Mouse (Mus musculus) erythroblast, adult 5-6 weeks (primary cell): Measurements from ENCODE around the gene Wnk4. TPM values are rescaled to one million over a fixed set of nuclear protein-coding genes. Genes with fewer than 3 reads are reported as not detected.

ENCODE experiments used
- ATAC-seq: replicated peaks from 2 replicates; pipeline ENCODE4 v1.8.0; 2016; ENCODE audit warnings: moderate number of reproducible peaks, mild to moderate bottlenecking, moderate TSS enrichment, inconsistent platforms; ENCODE audit not compliant: poor library complexity, low FRiP score, severe bottlenecking
- total RNA-seq, 2 experiments: library from RNA; stranded (forward) in 1 of 2; stranded (reverse) in 1 of 2; fragments of 150-400 nt in 1 of 2; fragments of 200-764, 138-1000 nt in 1 of 2; gene quantifications; 2 replicates each; pipeline versions ENCODE4 v1.2.3 to v1.2.4; 2015 to 2017; ENCODE audit warnings: low replicate concordance in 2 of 2

Wnk4 gene
- total RNA-seq, 2 experiments from 2014 or later = 6.0 to 17.7 TPM

DNA sequence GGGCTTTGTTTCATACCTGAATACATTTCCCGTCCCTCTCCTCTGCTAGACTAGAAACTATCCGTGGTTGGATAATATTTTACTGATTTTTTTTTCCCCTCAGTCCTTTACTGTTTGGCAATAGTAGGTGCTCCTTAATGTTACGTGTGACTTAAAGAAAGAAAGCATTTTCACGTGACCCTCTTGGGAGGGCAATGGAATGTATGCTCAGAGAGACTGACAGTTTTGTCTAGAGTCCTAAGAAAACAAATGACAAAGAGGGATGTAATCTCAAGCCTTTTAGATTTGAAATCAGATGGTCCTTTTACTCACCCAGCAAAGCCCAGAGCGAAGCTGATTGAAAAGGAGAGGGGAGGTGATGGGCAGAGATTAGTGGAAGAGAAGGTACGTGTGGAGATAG is 5.5 kb downstream of the Wnk4 start:
- ATAC-seq = no peak

DNA sequence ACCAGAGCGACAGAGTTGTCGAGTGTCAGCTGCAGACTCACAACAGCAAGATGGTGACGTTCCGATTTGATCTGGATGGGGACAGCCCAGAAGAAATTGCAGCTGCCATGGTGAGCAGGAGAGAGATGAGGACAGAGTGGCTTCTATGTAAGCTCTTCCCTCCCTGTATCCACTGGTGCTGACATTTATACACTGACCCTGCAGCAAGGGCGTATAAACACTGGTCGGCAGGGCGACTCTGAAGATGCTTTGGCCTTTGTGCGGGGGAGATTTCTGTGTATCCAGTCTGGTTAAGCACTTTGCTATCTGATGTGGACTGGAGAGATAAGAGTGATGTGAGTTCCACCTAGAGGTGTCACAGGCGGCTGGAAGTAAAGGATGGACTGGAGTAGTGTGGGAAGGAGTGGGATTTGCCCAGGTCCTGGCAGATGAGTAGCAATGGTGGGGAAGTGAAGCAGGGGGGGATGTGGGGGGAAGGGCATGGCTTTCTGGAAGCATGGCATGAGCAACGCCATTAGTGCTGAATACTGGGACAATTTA is 9.3 kb downstream of the Wnk4 start:
- ATAC-seq = no peak

DNA sequence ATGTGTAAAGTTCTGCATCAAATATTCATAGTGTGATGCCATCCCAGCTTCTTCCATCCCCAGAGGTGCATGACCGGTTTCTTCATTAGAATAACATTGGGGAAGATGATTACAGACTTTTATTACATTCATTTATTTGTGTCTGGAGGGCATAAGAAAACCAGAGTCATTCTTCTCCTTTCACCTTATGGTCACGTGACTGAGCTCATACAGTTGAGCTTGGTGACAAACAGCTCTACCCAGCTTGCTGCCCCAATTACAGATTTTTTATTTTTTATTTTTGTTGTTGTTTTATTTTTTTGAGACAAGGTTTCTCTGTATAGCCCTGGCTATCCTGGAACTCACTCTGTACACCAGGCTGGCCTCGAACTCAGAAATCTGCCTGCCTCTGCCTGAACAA is 12.1 kb downstream of the Wnk4 start:
- no peak for ATAC-seq

DNA sequence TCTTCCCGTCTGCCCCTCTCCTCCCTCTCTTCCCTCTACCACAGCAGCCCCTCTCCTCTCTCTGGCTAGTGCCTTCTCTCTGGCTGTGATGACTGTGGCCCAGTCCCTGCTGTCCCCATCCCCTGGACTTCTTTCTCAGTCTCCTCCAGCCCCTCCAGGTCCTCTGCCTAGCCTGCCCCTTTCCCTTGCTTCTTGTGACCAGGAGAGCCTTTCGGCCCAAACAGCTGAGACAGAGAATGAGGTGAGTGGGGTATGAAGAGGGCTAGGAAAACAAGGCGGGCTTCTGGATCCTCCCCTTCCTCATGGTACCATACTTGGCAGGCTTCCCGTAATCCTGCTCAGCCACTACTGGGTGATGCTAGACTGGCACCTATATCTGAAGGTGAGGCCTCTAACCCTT is 14.9 kb downstream of the Wnk4 start:
- no peak for ATAC-seq

DNA sequence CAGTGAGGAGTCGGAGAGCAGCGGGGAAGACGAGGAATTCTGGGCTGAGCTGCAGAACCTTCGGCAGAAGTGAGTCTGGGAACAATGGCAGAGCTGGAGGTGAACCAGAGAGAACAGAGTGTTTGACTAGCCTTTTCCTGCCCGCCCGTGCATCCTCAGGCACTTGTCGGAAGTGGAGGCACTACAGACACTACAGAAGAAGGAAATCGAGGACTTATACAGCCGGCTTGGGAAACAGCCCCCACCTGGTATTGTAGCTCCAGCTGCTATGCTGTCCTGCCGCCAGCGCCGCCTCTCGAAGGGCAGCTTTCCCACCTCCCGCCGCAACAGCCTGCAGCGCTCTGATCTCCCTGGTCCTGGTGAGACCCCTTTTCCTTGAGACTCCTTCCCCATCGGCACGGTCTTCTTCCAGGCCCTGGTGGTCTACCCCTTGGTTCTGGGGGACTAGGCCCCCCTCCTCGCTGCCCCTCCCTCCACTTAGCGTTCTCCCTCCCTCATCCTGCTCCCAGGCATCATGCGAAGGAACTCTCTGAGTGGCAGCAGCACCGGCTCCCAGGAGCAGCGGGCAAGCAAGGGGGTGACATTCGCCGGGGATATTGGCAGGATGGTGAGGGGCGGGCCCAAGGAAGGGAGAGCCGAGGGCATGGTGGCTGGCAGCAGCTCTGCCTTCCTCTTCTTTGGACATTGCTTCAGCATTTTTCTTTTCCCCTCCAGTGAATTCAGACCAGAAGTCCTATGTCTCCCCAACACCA is 16.1 kb downstream of the Wnk4 start:
- no peak for ATAC-seq

DNA sequence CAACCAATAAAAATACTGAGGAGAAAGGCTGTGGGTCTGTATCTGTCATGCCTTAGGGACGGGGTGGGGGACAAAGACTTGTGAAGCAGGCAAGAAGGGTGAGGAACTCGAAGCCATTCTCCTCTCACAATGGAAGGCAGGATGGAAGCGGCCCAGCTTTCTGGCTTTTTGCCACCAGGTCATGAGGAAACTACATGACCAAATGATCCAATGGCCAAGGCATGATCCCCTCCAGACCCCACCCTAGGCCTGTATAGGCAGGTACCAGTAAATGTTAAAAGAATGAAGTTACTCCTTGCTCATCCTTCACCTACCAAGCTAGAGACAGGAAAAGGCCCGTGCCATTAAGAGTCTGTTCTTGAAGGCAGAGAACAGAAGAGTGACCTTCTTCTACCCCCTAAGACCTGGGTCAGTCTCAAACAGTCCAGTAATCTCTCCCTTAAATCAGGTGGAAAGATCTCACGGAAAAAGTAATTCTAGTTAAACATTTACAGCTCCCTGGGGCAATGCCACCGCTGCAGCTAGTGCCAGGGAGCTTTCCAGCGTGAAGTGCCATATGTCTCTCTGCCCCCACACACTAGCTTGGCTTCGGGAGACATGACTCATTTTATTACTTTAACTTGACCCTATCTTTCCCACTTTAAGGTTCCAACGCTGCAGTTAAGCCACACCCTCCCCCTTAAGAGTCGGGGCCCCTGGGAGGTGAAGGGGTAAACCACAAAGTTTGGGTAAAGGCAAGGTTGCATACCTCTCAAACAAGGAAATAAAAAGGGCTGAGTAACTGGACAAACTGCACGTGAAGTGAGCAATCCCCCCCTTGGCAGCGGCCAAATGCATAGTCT is 17.2 kb downstream of the Wnk4 start:
- no peak for ATAC-seq

DNA sequence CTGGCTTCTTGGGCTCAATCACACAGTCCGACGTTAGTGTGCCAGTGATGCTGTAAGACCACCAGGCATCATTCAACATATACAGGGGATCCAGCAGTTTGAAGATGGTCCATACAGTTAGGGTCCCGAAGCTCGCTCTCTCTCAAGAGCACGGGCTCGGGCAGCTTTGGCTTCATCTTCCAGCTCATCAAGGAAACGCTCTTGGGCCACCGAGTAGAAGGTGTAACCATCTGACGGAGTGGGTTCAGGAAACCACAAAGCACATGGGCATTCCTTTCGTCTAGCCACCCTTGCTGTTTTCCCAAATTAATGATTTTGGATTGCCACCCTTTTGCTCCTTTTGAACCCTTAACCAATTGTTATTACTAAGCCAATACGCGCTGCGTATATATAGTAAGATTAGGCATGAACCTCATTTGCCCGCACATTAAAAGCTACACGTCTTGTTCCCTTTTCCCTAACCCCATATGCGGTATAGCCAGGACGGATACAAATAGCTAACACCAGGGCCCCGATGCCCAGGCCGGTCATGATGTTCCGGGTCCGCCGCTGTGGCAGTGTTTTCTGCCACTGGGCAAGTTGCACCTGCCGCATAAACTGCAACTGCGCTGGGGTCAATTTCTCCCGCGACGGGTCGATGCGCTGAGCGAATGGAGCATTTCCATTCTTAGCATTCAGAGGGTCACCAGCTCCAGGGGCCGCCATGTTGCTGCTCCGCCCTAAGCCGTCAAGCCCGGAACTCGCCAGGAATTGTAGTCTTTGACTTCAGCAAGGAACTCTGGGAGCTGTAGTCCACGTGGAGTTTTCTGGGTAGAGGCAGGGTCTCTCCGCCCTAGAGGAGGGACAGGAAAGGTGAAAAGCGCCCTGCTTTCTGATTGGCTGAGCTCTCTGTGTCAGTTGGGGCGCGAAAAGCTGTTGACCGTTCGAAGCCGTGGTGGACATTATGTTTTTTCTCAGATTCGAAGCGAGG is 18.1 kb downstream of the Wnk4 start, which contains the start of the genes Cntd1 and Coa3:
TSS of gene Cntd1 (plus strand) at position 790 of the 970 bp plus-strand sequence.
TSS of gene Coa3 (minus strand) at position 892 of the 970 bp plus-strand sequence.
- peak; percentile 92 for ATAC-seq

DNA sequence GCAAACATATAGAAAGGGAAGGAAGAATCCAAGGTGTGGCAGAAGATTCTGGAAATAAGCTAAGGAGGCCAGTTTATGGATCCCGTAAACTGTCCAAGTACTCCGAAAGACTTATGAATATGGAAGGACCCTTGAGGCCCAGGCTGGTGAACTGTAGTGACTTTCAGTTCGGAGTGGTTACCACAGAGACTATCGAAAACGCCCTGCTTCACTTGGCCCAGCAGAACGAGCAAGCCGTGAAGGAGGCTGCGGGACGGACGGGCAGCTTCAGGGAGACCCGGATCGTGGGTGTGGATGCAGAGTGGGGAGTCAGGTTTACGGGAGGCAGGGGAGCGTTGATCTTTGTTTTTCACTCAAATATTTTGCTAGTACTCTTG is 18.8 kb downstream of the Wnk4 start:
- peak; percentile 74 for ATAC-seq

DNA sequence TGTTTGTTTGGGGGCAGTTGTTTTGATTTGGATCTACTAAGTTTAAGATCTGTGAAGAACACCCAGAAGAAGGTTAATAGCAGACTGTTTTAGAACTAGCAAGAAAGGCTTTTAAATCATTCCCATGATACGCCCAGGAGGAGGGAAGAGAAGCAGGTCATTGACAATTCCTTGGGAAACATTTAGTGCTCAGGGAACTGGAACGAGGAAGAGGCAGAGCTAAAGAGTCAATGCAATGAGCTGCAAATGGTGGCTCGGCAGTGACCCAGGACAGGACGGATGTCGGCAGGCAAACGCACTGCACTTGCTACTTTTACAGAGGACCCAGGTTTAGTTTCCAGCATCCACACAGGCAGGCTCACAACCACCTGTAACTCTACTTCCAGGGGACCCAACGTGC is 20.5 kb downstream of the Wnk4 start:
- no peak for ATAC-seq

DNA sequence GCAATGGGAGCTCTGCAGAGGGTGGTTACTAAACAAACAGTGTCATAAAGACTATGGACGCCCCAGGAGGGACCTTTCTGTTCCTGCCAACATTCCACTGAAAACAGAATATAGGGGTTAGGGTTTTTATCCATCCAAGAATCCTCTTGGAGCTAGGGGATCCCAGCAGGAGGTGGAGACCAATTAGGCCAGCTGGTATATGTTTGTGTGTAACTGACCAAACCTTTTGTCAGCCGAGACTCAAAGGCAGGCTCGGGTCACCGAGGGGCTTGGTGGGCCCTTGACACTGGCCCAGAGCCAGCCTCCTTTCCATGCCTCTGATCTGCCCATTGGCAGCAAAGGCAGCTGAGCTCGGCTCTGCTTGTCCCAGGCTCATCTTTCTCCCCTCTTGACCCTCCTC is 22.5 kb downstream of the Wnk4 start:
- no peak for ATAC-seq

DNA sequence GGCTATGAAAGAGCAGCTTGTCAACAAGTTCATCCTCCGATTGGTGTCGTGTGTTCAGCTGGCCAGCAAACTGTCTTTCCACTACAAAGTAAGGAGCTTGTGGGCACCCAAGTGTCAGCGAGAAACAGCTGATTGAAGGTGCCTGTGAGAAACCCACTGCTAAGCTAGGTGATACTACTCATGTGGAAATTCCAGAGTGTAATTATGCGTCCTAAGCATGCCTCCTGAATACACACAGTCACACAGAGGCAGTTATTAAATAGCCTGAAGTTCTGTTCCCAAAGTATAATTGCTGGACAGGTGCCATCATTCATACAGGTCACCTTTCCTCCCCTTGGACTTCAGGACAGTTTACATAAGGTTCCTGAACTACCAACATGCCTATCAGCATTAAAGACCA is 23.4 kb downstream of the Wnk4 start:
- no peak for ATAC-seq

DNA sequence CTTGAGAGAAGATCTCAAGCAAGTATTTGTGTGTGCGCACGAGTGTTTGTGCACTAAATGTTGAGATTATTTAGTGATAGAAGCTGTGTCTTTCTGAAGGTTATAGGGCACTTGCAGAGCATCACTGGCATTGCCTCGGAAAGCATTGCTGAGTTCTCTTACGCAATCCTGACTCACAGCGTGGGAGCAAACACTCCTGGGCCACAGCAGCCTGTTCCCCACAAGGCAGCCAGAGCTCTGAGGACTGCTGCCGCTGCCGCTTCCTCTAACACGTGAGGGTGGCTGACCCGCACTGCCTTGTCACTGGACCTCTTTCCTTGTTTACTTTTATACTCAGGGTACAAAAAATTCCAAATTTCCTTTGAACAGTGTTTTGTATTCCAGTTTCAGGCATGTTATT is 26.9 kb downstream of the Wnk4 start:
- no peak for ATAC-seq

DNA sequence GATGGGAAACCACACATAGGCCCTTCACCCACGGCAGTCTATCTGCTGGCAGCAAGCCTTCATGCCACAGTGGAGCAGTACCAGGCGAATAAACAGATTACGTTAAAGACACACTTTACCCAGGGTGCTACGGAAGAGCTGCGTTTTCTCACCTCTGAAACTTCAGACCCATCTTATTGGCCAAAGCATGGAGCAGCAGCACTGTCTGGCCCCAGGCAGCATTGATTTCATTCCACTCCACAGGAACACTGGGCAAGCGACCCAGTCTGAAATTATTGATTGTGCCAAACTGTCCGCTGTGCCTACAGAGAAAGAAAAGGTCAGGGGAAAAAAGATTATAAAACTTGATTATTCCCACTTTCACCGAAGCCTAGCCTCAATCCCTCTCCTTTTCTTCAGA is 30.9 kb downstream of the Wnk4 start:
- ATAC-seq = no peak

DNA sequence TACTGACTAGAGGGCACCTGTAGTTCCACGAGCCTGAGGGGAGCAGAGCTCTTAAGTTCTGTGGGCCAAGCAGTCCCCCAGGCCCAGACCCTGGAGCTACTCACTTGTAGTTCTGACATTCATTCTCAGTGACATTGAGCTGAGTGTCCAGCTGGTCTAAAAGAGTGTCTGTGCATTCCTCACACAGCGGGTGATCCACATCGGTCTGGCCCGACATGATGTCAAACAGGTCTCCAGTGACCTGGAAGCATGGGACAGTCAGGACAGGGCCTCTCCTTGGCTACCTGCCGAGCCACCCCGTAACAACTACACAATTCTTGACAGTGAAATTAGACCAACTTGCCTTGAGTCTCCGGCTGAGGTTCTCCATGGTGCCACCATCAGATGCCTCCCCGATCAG is 34.8 kb downstream of the Wnk4 start:
- peak; percentile 44; the same call in 1 of the 2 replicates for ATAC-seq

DNA sequence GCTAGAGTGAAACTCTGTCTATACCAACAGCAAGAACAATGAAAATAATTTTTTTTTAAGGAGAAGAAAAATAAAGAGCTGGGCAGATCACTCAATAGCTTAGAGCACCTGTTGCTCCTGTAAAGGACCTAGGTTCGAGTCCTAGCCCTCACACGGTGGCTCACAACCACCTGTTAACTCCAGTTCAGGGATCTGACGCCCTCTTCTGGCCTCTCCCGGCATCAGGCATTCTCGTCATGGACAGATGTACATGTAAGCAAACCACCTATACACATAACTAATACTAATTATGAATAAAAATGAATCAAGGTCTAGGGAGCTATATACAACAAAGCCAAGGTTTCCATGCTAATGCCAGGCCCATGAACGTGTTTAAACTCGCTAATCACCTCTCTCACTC is 40.5 kb downstream of the Wnk4 start:
- ATAC-seq = peak; percentile 61

DNA sequence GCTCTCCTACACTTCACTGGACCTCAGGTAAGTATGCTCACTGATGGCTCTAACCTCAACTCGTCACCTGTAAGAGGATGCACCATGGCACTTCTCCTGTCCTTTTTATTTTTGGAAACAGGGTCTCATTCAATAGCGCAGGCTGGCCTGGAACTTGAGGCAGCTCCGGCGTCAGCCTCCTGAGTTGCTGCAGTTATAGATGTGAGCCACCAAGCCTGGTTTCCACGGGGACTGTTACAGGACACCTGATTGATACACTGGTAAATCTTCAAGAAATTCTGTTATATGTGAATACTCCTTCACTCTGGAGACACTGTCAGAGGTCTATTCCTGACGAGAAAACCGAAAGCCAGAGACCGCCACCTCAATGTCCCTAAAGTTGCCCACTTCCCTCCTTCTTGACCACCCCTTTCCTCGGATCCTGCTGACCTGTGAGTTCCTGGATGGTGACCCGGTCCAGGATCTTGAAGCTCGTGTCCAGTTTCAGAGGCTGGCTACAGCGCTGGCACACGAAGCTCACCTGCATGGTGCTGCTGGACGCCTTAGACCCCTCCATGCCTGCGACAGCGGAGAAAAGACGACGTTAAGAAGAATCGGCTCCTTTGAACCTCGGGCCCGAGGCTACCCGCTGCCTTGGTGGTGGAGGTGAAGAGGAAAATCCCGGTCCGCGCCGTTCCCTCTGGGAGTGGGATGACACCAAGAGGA is 41.1 kb downstream of the Wnk4 start:
- ATAC-seq = peak; percentile 61

DNA sequence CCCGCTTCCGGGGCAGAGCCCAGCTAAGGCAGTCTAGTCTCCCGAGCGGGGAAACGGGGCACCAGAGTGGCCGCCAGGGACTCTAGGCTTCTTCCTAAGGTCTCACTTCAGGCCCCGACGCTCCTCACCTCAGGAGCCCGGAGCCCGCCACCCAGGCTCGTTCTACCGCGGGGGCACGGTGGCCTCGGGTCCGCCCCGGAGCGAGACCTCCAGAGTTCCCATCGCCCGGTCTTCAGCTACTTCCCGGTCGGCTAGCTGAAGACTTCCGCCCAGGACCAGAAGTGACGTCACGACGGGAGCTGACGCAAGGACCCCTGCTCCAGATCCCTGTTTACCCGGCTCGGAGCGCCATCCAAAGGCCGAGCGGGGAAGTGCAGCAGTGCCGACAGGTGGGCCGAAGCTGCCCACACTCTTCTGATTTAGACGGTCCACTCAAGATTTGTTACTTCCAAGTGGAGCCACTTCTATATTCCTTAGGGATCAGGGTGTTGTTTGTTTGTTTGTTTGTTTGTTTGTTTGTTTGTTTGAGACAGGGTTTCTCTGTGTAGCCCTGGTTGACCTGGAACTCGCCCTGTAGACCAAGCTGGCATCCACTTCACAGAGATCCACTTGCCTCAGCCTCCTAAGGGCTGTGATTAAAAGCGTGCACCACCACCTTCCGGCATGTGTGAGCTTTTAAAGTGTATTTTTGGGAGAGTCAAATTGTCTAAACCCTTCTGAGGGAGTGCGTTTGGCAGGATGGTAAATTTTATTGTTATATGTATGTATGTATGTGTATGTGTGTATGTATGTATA is 41.8 kb downstream of the Wnk4 start, which contains the start of gene Becn1:
TSS of gene Becn1 (minus strand) at position 283 of the 795 bp plus-strand sequence.
- peak; percentile 87 for ATAC-seq

DNA sequence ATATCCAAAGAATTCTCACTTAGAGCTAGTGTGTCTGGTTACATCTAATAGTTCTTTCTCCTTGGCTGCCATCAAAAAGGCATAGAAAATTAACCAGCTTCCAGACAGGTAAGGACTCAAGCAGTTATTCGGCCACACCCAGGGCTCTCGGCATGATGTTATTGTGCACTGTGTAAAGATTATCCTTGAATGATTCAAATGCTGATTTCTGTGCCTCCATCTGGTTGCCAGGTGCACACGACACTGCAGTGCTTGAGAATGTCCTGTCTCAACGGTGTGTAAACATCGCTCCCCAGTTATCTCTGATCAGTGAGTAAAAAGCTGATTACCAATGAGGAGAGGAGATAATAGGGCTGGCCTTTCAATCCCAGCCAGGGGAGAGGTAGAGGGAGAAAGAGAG is 47.4 kb downstream of the Wnk4 start:
- no peak for ATAC-seq
